14 mouse cellular contexts compared by ENCODE assay signal in genomic region chr12:98458516-98458915, GRCm38 (mm10).
DNase-seq lines count a peak whose midpoint lies in the region; ATAC-seq lines count a peak whose summit lies in the region.
"Had no signal": no experiment of that assay in that cellular context is flagged by ENCODE, and none has a peak within 500 bp of the region (broad histone marks: within the 10 kb centered on the region; RNA-seq: fewer than 3 reads in every experiment).

No protein-coding gene starts in this region.

- intact Hi-C loops in left cerebral cortex, postnatal 4 days (cut with DNase I), result no loop called here
- intact Hi-C loops in gastrocnemius, postnatal 36 days (cut with DNase I), result no loop called here

- no peak for ATAC-seq in megakaryocyte-erythroid progenitor cell, adult 5-6 weeks (replicated peaks; ENCODE audit: low FRiP score, low TSS enrichment, poor library complexity, severe bottlenecking)
- ATAC-seq: intestine, embryonic 15.5 days had no signal

- DNase-seq in frontal cortex, postnatal 36 days (ENCODE audit: low spot score in 2 of 2), result peak; percentile 19 to 45
- no peak for DNase-seq in frontal cortex, postnatal 10 days (ENCODE audit: low spot score in 2 of 2)
- DNase-seq in left cerebral cortex, postnatal 4 days, result peak; percentile 35
- DNase-seq in left cerebral cortex, adult 9 months (ENCODE audit: low spot score in 2 of 2), result no peak
- peak; percentile 83 for DNase-seq in cerebellum, adult 11-12 months
- peak; percentile 73 to 76 for DNase-seq in cerebellum, postnatal 25 days
- DNase-seq in gastrocnemius, postnatal 36 days, result no peak
- DNase-seq: adrenal gland, postnatal 14 days; heart, adult 2 months; heart, postnatal 10 days; kidney, postnatal 10 days; thymus, postnatal 25 days had no signal

Comparison
In these comparisons a context has a peak if more than half of its experiments do, and no peak if none do; other contexts are left out.
1. DNase-seq: peak in frontal cortex, postnatal 36 days (2 of 2), left cerebral cortex, postnatal 4 days (single experiment), cerebellum, adult 11-12 months (single experiment) and cerebellum, postnatal 25 days (2 of 2); none in frontal cortex, postnatal 10 days (0 of 2), left cerebral cortex, adult 9 months (0 of 2) and gastrocnemius, postnatal 36 days (0 of 2).